Mouse (Mus musculus) small intestine, adult 2 months (tissue): ENCODE data around the gene Abtb1.

Experiments used
- CTCF ChIP-seq: fragments of 200-500 bp; IDR thresholded peaks from 2 replicates; pipeline ENCODE4 v1.5.1; 2012; ENCODE audit warnings: low read depth, mild to moderate bottlenecking, control low read depth, inconsistent platforms, low read length, moderate library complexity, mixed read lengths; ENCODE audit not compliant: insufficient replicate concordance, insufficient read length; ENCODE audit errors: extremely low read depth
- POLR2A ChIP-seq: fragments of 200-500 bp; IDR thresholded peaks from 2 replicates; pipeline ENCODE4 v1.6.1; 2012; ENCODE audit warnings: low read depth, mild to moderate bottlenecking, control low read depth, inconsistent platforms, low read length, moderate library complexity

- TF ChIP-seq CTCF (no peak), POLR2A (no peak)
Observed at GRCm38 (mm10) chr6:88871546-88871945, 29.8 kb upstream of the Abtb1 start.
